Mouse (Mus musculus) lung, postnatal 0 days (tissue): ENCODE measurements around the gene Rpl11.

ENCODE experiments used
- CTCF ChIP-seq: IDR thresholded peaks from 2 replicates; pipeline ENCODE4 v1.5.1; 2016; ENCODE audit warnings: antibody characterized with exemption, mild to moderate bottlenecking
- EP300 ChIP-seq: IDR thresholded peaks from 2 replicates; pipeline ENCODE4 v1.6.1; 2016; ENCODE audit warnings: antibody characterized with exemption, mild to moderate bottlenecking, control low read depth

DNA sequence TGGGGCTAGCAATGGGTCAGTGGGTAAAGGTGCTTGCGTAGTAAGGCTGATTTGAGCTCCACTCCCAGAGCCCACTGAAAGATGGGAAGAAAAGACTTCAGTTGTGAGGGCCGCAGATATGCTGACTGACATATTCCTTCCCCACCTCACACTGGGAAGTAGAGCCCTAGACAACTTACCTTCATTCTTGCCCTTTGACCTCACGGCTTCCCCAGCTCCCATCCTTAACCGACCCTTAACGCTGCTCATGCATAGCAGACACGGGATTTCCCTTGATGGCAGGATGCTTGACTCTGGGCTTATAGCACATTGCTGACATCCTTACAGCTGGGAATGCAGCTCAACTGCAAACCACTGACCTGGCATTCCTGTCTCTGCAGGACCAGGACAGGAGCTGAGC, 6.3 kb downstream of the Rpl11 start:
- no peak for TF ChIP-seq CTCF
- no peak for TF ChIP-seq EP300
